Mouse (Mus musculus) ES-Bruce4 (cell line): ENCODE measurements around the gene Angel2.

ENCODE experiments used
- CTCF ChIP-seq: IDR thresholded peaks from one replicate; pipeline ENCODE4 v1.8.1; 2011; ENCODE audit warnings: low read depth, low read length
- EP300 ChIP-seq: IDR thresholded peaks from 2 replicates; pipeline ENCODE4 v1.6.1; 2011; ENCODE audit warnings: low read depth, low read length; ENCODE audit not compliant: insufficient read depth
- POLR2A ChIP-seq: IDR thresholded peaks from one replicate; pipeline ENCODE4 v1.8.1; 2011; ENCODE audit warnings: low read length; ENCODE audit not compliant: insufficient read depth

GRCm38 (mm10) chr1:190888031-190888430 lies 36.9 kb upstream of the Angel2 start:
- TF ChIP-seq CTCF = no peak
- TF ChIP-seq POLR2A = no peak
- TF ChIP-seq EP300 = no peak
